ENCODE assay signal across 8 mouse cellular contexts in genomic region chr11:80602041-80602458, GRCm38 (mm10).
A peak's percentile ranks its signal among the peaks of the same experiment; 100 is the strongest.
DNase-seq lines count a peak whose midpoint lies in the region; ATAC-seq and TF ChIP-seq lines count a peak whose summit lies in the region.

No protein-coding gene starts in this region.

- peak; percentile 70; the same call in 1 of the 2 replicates for TF ChIP-seq CTCF in cerebellum, adult 2 months (IDR thresholded peaks at IDR 0.05; ENCODE audit: borderline replicate concordance, insufficient read depth, low read depth, low read length)

- TF ChIP-seq POLR2A in cerebellum, adult 2 months (IDR thresholded peaks at IDR 0.05; ENCODE audit: borderline replicate concordance, insufficient read depth, low read length): no peak

- H3K9ac ChIP-seq in heart, embryonic 13.5 days: no peak overlapping the region; the same call in 1 of the 2 replicates

- no peaks in the 10 kb centered on the region for H3K9me3 ChIP-seq in heart, embryonic 13.5 days

- H3K4me1 ChIP-seq in heart, embryonic 13.5 days: peaks cover 20% of the 10 kb centered on the region
- H3K4me1 ChIP-seq in cerebellum, adult 2 months (ENCODE audit: control insufficient read depth, insufficient read depth, low read length): peaks cover 4% of the 10 kb centered on the region

- no peak overlapping the region for H3K27ac ChIP-seq in heart, embryonic 13.5 days (replicated peaks)
- peak overlapping the region; percentile 32; the same call in 1 of the 2 replicates for H3K27ac ChIP-seq in cerebellum, adult 2 months (ENCODE audit: insufficient read depth, low read length)

- no peaks in the 10 kb centered on the region; the same call in 1 of the 2 replicates for H3K27me3 ChIP-seq in heart, embryonic 13.5 days (replicated peaks)
- H3K27me3 ChIP-seq in cerebellum, adult 2 months (ENCODE audit: control insufficient read depth, insufficient read depth, low read length): no peaks in the 10 kb centered on the region

- WGBS in heart, embryonic 13.5 days: 18% methylated on average over 8 of the region's 8 CpGs
- 10% methylated on average over 8 of the region's 8 CpGs for WGBS in cerebellum, adult 2 months

- ATAC-seq in heart, embryonic 13.5 days (ENCODE audit: extremely low read depth, insufficient number of reproducible peaks, low FRiP score, low TSS enrichment): no peak

- intact Hi-C loops in heart, postnatal 36 days (cut with DNase I): loop anchor here (5.0 to 10.0 kb wide), 2 partner anchors 125 to 183 kb away; partner anchors contain the start of genes Cdk5r1 and Myo1d

- H3K4me2 ChIP-seq in heart, embryonic 13.5 days: peak overlapping the region; percentile 67

- H3K4me3 ChIP-seq in heart, embryonic 13.5 days: 0 out of 2 replicates have a peak overlapping the region, but pooled peaks have one; percentile 40
- peak overlapping the region; percentile 25 for H3K4me3 ChIP-seq in cerebellum, adult 2 months (replicated peaks; ENCODE audit: insufficient read depth, low read depth, low read length)

- no peaks in the 10 kb centered on the region for H3K36me3 ChIP-seq in heart, embryonic 13.5 days

- no peak for DNase-seq in heart, postnatal 36 days
- DNase-seq in CD4-positive helper T cell, adult 2 months (ENCODE audit: low read depth, low spot score): peak; percentile 37
- peak; percentile 22 to 58 for DNase-seq in cerebellum, adult 2 months
- DNase-seq in frontal cortex, postnatal 36 days (ENCODE audit: low spot score in 2 of 2): peak; percentile 30 to 70
- DNase-seq in mesoderm, embryonic 11.5 days (ENCODE audit: low read depth, low spot score): peak; percentile 42
- DNase-seq in thymus, postnatal 14 days: peak; percentile 32
- no peak for DNase-seq in urinary bladder, postnatal 4 days (ENCODE audit: low spot score in 2 of 2)

Comparison
In these comparisons a context has a peak if more than half of its experiments do, and no peak if none do; other contexts are left out.
1. DNase-seq: peak in CD4-positive helper T cell, adult 2 months (single experiment), cerebellum, adult 2 months (2 of 2), frontal cortex, postnatal 36 days (2 of 2), mesoderm, embryonic 11.5 days (single experiment) and thymus, postnatal 14 days (single experiment); none in heart, postnatal 36 days (0 of 2) and urinary bladder, postnatal 4 days (0 of 2).